Mouse (Mus musculus) neural tube, embryonic 14.5 days (tissue): ENCODE data around the gene Gm16867. TPM values are rescaled to one million over a fixed set of nuclear protein-coding genes. Genes with fewer than 3 reads are reported as not detected.
"Not testable (repeated sequence)": the region's sequence is repeated elsewhere in the genome, so short reads cannot be mapped to it uniquely, and the experiment has no call there.

ENCODE experiments used
- ATAC-seq: fragments of 200-750 bp; cut with Nextera tagmentation; 2 replicates; pipeline ENCODE4 v1.8.0; 2017; ENCODE audit warnings: low read depth, mild to moderate bottlenecking, moderate TSS enrichment, moderate library complexity
- H3K27ac ChIP-seq: fragments of 300-500 bp; sonication (generic); 2 replicates; pipeline ENCODE4 v1.5.1; 2014; ENCODE audit warnings: low read depth, mild to moderate bottlenecking, control low read depth, low read length, moderate library complexity, mixed read lengths
- H3K27me3 ChIP-seq: fragments of 300-500 bp; sonication (generic); 2 replicates; pipeline ENCODE4 v1.6.1; 2014; ENCODE audit warnings: low read length; ENCODE audit not compliant: control insufficient read depth, insufficient read depth
- H3K36me3 ChIP-seq: fragments of 300-500 bp; sonication (generic); 2 replicates; pipeline ENCODE4 v1.6.1; 2014; ENCODE audit warnings: low read length, mixed read lengths; ENCODE audit not compliant: control insufficient read depth, insufficient read depth
- H3K4me1 ChIP-seq: fragments of 300-500 bp; sonication (generic); 2 replicates; pipeline ENCODE4 v1.6.1; 2014; ENCODE audit warnings: low read length; ENCODE audit not compliant: control insufficient read depth, insufficient read depth
- H3K4me2 ChIP-seq: fragments of 300-500 bp; sonication (generic); 2 replicates; pipeline ENCODE4 v1.6.1; 2014; ENCODE audit warnings: mild to moderate bottlenecking, low read depth, low read length, control low read depth
- H3K4me3 ChIP-seq: fragments of 300-500 bp; sonication (generic); 2 replicates; pipeline ENCODE4 v1.5.1; 2014; ENCODE audit warnings: low read depth, low read length, control low read depth, mixed read lengths
- H3K9ac ChIP-seq: fragments of 300-500 bp; sonication (generic); replicated peaks from 2 replicates; pipeline ENCODE4 v1.6.1; 2014; ENCODE audit warnings: low read depth, mild to moderate bottlenecking, control low read depth, low read length, mixed read lengths
- H3K9me3 ChIP-seq: fragments of 300-500 bp; sonication (generic); 2 replicates; pipeline ENCODE4 v1.6.1; 2016; ENCODE audit warnings: low read length; ENCODE audit not compliant: control insufficient read depth
- WGBS: fragments of 180-500 bp; shearing (Covaris S2); extraction: QIAGEN DNeasy Blood & Tissue Kit; methylation state at CpG from one replicate; pipeline ENCODE4 v1.1.7; 2014; 5-methylcytosine and 5-hydroxymethylcytosine counted together
- polyA plus RNA-seq: library from polyadenylated mRNA; unstranded; fragments of >200 nt; fragmentation: Nextera tagmentation; extraction: Ambion mirVana; gene quantifications from 2 replicates; pipeline ENCODE4 v1.2.1, GENCODE M21; 2014

The Gm16867 gene
- polyA plus RNA-seq, 1 experiment from 2014 or later, result not detected

DNA sequence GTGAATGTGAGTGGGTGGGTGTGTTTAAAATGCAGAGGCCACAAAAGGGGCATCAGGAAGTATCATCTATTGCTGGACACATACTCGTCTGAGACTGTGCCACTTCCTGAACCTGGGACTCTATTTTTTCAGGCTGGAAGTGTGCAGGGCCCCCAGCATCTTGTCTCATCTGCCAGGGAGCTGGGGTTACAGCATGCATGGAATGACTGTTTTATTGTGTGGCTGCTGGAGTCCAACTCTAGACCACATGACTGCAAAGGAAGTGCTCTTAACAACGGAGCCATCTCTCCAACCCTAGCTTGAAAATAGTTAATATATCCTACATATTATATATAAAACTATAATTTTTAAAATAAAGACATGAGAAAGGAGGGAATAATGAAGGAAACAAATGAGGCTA is 29.8 kb downstream of the Gm16867 start:
- not testable (repeated sequence) for H3K9me3 ChIP-seq, H3K4me1 ChIP-seq, H3K9ac ChIP-seq, H3K4me3 ChIP-seq, H3K27ac ChIP-seq, H3K4me2 ChIP-seq, ATAC-seq, H3K36me3 ChIP-seq, H3K27me3 ChIP-seq
- no CpG with 5 or more reads among the region's 2 CpGs for WGBS

DNA sequence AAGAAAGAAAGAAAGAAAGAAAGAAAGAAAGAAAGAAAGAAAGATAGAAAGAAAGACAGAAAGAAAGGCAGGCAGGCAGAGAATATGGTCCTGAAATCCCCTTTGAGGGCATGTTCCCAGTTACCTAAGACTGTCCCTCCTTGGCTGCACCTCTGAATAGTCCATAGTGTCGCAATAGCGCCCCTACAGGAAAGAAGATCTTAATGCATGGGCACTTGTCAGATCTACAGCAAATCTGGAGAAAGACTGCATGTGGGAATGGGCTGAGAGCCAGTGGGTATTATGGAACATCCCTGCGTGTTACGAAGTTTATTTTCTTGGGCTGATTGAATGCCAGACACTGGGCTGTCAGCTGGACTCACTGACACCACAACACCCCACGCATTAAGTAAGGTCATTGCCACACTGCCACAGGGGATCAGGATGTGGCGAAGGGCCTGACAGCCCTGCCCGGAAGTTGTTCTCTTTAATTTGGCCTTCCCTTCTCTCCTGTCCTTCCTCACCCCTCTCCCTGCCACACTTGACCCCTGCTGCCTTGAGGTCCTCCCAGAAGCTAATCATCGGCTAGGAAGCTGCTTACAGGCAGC is 32.9 kb downstream of the Gm16867 start:
- no CpG with 5 or more reads among the region's 8 CpGs for WGBS

DNA sequence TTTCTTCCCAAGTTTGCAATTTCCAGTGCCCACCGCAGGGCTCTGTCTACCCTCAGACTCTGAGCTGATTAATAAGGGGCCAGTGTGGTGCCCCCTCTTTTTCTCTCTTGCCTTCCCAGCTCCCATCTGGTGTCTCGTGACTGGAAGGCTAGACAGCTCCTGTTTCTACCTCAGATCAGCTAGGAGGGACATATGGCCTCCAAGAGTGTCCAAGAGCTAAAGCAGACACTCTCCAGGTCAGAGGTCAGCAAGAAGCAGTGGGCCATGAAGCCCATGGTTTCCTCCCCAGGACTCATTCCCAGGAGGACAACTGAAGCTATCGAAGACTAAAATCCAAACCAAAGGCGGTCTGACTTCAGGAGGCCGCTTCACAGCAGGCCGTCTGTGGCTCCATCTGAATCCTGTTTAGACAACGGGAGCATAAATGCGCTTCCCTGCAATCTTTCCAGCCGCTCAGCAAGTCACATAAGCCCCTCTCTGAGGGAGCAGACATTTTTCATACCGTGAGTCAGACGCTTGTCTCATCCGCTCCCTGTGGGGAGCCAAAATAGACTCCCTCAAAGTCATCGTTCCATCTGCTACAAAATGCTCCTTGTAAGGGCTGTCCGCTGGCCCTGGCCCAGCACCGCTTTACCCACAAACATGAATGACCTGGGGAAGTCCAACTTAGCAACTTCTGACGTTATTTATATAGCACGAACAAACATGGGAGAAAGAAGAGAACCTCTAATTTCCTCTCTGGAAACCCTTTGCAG is 35.4 kb downstream of the Gm16867 start:
- not testable (repeated sequence) for ATAC-seq, H3K27ac ChIP-seq, H3K9ac ChIP-seq

More for the DNA sequence above, 32.9 kb downstream of the Gm16867 start:
- H3K27me3 ChIP-seq, H3K36me3 ChIP-seq, H3K4me2 ChIP-seq, ATAC-seq, H3K4me3 ChIP-seq, H3K4me1 ChIP-seq, H3K9ac ChIP-seq, H3K27ac ChIP-seq, H3K9me3 ChIP-seq: not testable (repeated sequence)

DNA sequence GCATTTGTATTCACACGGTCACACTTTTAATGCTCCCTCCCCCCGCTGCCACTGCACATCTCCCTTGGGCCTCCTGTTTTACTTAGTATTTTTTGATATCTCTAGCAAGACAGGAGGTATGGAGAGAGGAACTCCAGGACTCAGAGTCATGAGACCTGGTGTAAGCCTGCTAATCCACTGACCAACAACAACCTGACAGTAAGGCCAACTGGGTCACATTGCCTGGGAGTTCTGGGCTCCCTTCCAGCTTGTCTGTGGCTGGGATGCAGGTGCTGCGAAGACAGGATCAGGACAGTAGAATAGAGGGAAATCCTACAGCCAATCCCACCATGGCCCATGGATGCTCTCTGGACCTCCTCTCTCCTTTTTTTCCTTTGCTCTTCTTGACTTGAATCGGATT is 38.7 kb downstream of the Gm16867 start:
- H3K9me3 ChIP-seq, H3K4me3 ChIP-seq, ATAC-seq, H3K27ac ChIP-seq, H3K4me2 ChIP-seq, H3K4me1 ChIP-seq, H3K27me3 ChIP-seq, H3K36me3 ChIP-seq, H3K9ac ChIP-seq: not testable (repeated sequence)
- whole genome bisulfite sequencing, result no CpG with 5 or more reads among the region's 4 CpGs

More for the DNA sequence above, 35.4 kb downstream of the Gm16867 start:
- not testable (repeated sequence) for H3K4me1 ChIP-seq, H3K4me2 ChIP-seq, H3K36me3 ChIP-seq, H3K9me3 ChIP-seq, H3K4me3 ChIP-seq, H3K27me3 ChIP-seq
- WGBS, result no CpG with 5 or more reads among the region's 17 CpGs

DNA sequence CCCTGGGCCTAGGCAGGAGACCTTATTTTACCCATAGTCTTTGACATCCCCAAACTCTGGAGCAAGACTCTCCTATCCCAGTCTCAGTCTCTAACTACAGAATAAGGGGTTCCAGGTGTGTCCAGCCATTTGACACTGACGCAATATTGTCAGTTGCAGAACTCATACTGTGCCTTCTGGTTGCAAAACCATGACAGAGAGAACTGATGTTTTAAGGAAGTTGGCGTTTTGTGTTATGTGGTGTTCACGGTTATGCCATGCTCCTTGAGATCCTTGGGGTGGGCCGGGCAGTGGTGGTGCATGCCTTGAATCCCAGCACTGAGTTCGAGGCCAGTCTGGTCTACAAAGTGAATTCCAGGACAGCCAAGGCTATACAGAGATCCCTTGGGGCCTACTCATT is 45.5 kb downstream of the Gm16867 start:
- H3K4me2 ChIP-seq, H3K36me3 ChIP-seq, H3K9me3 ChIP-seq, H3K4me1 ChIP-seq, H3K27me3 ChIP-seq, H3K4me3 ChIP-seq, ATAC-seq, H3K27ac ChIP-seq, H3K9ac ChIP-seq: not testable (repeated sequence)
- WGBS, result no CpG with 5 or more reads among the region's 5 CpGs

DNA sequence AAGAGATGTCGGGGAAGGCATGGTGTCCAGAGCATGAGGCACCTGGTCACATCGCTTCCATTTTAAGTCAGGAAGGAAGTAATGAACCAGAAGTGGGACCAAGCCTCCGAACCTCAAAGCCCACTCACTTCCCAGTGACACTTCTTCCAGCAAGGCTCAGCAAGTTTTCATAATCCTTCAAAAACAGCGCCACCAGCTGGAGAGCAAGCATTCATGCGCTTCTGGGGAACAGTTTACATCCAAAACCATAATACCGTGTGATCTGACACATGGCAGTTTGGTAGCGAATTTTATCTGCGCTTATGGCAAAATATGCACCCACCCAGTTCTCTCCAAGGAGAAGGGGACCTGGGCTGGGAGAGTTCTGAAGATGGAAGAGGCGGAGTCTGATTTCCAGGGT is 48.5 kb downstream of the Gm16867 start:
- no CpG with 5 or more reads among the region's 9 CpGs for WGBS
- not testable (repeated sequence) for H3K27ac ChIP-seq, H3K4me1 ChIP-seq, H3K4me2 ChIP-seq, H3K27me3 ChIP-seq, H3K9me3 ChIP-seq, H3K9ac ChIP-seq, H3K36me3 ChIP-seq, H3K4me3 ChIP-seq, ATAC-seq

DNA sequence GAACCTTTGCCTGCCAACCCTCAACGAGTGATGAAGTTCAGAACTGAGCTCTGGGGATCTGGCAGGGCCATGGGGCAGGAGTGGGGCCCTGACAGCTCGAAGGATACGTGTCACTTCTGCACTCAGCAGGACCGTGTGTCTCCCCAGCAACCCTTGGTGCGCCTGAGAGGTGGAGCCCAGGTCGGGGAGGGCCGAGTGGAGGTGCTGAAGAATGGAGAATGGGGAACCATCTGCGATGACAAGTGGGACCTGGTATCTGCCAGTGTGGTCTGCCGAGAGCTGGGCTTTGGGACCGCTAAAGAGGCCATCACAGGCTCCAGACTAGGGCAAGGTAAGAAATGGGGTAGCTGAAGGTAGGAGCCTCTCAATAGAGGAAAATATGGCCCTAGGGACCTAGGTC is 54.3 kb downstream of the Gm16867 start:
- not testable (repeated sequence) for H3K9me3 ChIP-seq, ATAC-seq

DNA sequence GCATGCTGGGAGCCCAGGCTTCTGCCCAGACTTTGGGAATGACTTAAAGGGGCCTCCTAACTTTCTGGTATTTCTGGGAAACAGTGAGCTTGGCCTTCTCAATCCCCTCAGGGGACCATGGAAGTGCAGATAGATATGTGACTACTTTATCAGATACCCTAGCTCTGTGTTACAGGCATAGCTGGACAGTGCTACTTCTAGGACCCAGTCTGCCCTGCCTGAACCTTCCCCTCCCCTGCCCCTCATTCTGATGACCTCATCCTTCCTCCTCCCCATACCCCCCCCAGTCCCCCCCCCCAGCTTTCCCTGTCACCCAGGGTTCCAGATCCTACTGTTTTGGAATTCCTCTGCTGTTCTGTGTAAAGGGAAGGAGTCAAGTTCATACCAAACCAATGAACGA is 56.2 kb downstream of the Gm16867 start:
- no CpG with 5 or more reads among the region's 1 CpGs for WGBS
- not testable (repeated sequence) for H3K9me3 ChIP-seq, H3K4me3 ChIP-seq, ATAC-seq, H3K4me2 ChIP-seq, H3K27ac ChIP-seq, H3K9ac ChIP-seq, H3K4me1 ChIP-seq, H3K36me3 ChIP-seq, H3K27me3 ChIP-seq

More for the DNA sequence above, 54.3 kb downstream of the Gm16867 start:
- WGBS, result no CpG with 5 or more reads among the region's 10 CpGs
- H3K36me3 ChIP-seq, H3K27ac ChIP-seq, H3K4me2 ChIP-seq, H3K4me1 ChIP-seq, H3K27me3 ChIP-seq, H3K9ac ChIP-seq, H3K4me3 ChIP-seq: not testable (repeated sequence)

DNA sequence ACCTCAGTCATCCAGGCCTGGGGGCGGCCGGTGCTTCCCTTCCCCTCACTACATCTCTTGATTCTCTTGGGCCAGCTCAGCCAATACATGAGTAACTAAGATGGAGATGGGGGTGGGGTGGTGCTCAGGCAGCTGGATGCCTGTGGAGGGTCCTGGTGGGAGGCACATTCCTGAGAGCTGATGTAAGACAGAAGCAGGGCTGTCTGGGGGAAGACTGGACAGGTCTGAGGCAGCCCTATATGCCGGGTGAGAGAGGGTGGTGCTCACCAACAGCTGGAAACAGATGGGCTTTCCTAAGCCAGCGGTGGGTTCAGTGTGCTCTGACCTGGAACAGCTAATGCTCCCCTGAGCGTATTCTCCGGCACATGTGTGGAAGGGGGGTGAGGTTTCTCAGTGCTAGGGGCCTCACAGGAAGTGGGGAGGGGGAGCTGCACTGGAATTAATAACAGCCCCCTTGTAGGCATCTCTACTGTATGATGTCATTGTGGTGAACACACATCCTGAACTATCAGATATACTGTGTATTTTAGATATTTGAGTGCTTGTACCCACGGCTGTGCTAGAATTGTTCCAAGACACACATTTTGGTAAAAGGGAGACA is 60.0 kb downstream of the Gm16867 start:
- H3K4me2 ChIP-seq, H3K9me3 ChIP-seq, H3K27ac ChIP-seq, ATAC-seq, H3K27me3 ChIP-seq, H3K9ac ChIP-seq, H3K4me1 ChIP-seq, H3K4me3 ChIP-seq, H3K36me3 ChIP-seq: not testable (repeated sequence)
- WGBS, result no CpG with 5 or more reads among the region's 7 CpGs
